Mouse (Mus musculus) G1E (cell line): ENCODE measurements around the gene Zc3h10. TPM values are rescaled to one million over a fixed set of nuclear protein-coding genes. Genes with fewer than 3 reads are reported as not detected.

ENCODE experiments used
- ATAC-seq: 2 replicates; pipeline ENCODE4 v1.8.0; 2016; ENCODE audit warnings: mild to moderate bottlenecking; ENCODE audit not compliant: insufficient number of reproducible peaks, poor library complexity, low FRiP score, severe bottlenecking; ENCODE audit errors: extremely low read depth
- DNase-seq: peaks from one replicate; pipeline ENCODE4 v3.0.0; 2012; ENCODE audit warnings: low spot score
- H3K27me3 ChIP-seq: 2 replicates; pipeline ENCODE4 v1.6.1; 2012; ENCODE audit warnings: mild to moderate bottlenecking, low read length, inconsistent platforms; ENCODE audit not compliant: insufficient read depth
- H3K36me3 ChIP-seq: replicated peaks from 2 replicates; pipeline ENCODE3; 2012; ENCODE audit warnings: mild to moderate bottlenecking, inconsistent platforms
- H3K4me1 ChIP-seq: 2 replicates; pipeline ENCODE4 v1.6.1; 2012; ENCODE audit warnings: low read depth, low read length, inconsistent platforms, mixed read lengths; ENCODE audit not compliant: insufficient read depth
- H3K4me3 ChIP-seq: 2 replicates; pipeline ENCODE4 v1.5.1; 2012; ENCODE audit warnings: low read depth, mild to moderate bottlenecking, inconsistent platforms, low read length, moderate library complexity, mixed read lengths
- H3K9me3 ChIP-seq: replicated peaks from 2 replicates; pipeline ENCODE4 v1.6.1; 2012; ENCODE audit warnings: inconsistent platforms
- CTCF ChIP-seq: IDR thresholded peaks from 2 replicates; pipeline ENCODE4 v1.5.1; 2012; ENCODE audit warnings: low read depth, low read length, inconsistent platforms, mixed read lengths
- GATA1 ChIP-seq: IDR thresholded peaks from 2 replicates; pipeline ENCODE4 v1.6.1; 2012; ENCODE audit warnings: borderline replicate concordance, low read length, inconsistent platforms, mixed read lengths
- GATA2 ChIP-seq: IDR thresholded peaks from 2 replicates; pipeline ENCODE4 v1.6.1; 2012; ENCODE audit warnings: low read depth, low read length, inconsistent platforms, borderline replicate concordance
- POLR2AphosphoS5 ChIP-seq: IDR thresholded peaks from 2 replicates; pipeline ENCODE4 v1.6.1; 2012; ENCODE audit warnings: low read depth, low read length, inconsistent platforms; ENCODE audit not compliant: insufficient replicate concordance
- TAL1 ChIP-seq: conservative IDR thresholded peaks from 2 replicates; pipeline ENCODE4 v1.6.1; 2012; ENCODE audit warnings: low read depth, low read length, inconsistent platforms, mixed read lengths
- polyA plus RNA-seq: library from polyadenylated mRNA; stranded (reverse); fragments of >175 nt; gene quantifications from 2 replicates; pipeline ENCODE4 v1.2.3, GENCODE M21; 2012
- total RNA-seq, 2 experiments: library from RNA; stranded (forward) in 1 of 2; stranded (reverse) in 1 of 2; fragments of 200-1000 nt in 1 of 2; fragments of >200 nt in 1 of 2; fragmentation: Nextera tagmentation in 1 of 2; gene quantifications; 2 replicates each; pipeline ENCODE4 v1.2.3; 2014 to 2017

Gene Zc3h10
- total and polyA plus RNA-seq, 3 experiments = 7.2 to 21.1 (median 12.0) TPM

- Histone ChIP-seq H3K36me3 (peaks cover 44% of the 10 kb centered on the region), H3K4me3 (no peak overlapping the region), H3K4me1 (peaks cover 69% of the 10 kb centered on the region), H3K27me3 (no peaks in the 10 kb centered on the region), H3K9me3 (0 out of 2 replicates have a peak, but pooled peaks cover 4% of the 10 kb centered on the region)
- ATAC-seq (no peak), DNase-seq (no peak)
- TF ChIP-seq POLR2AphosphoS5 = no peak
- TF ChIP-seq GATA1 = no peak
- no peak for TF ChIP-seq CTCF
- no peak for TF ChIP-seq GATA2
- TF ChIP-seq TAL1 = no peak
These were observed 45.2 kb downstream of the Zc3h10 start for GRCm38 (mm10) chr10:128502341-128502740.

GRCm38 (mm10) chr10:128499116-128499671, 48.4 kb downstream of the Zc3h10 start:
- TF ChIP-seq GATA1 = no peak
- TF ChIP-seq GATA2 = no peak
- no peak for TF ChIP-seq CTCF
- TF ChIP-seq POLR2AphosphoS5 = no peak
- no peak for TF ChIP-seq TAL1
- Histone ChIP-seq H3K36me3 (peaks cover 42% of the 10 kb centered on the region), H3K9me3 (no peaks in the 10 kb centered on the region), H3K4me1 (peaks cover 77% of the 10 kb centered on the region), H3K27me3 (no peaks in the 10 kb centered on the region), H3K4me3 (peak overlapping the region; percentile 72)
- ATAC-seq (no peak), DNase-seq (no peak)

GRCm38 (mm10) chr10:128498590-128498989, 49.0 kb downstream of the Zc3h10 start, which contains the start of gene Myl6b:
Myl6b (minus strand) TSS chr10:128498685.
- TF ChIP-seq CTCF = no peak
- TF ChIP-seq POLR2AphosphoS5 = no peak
- no peak for TF ChIP-seq GATA2
- TF ChIP-seq TAL1 = no peak
- no peak for TF ChIP-seq GATA1
- Histone ChIP-seq H3K36me3 (peaks cover 40% of the 10 kb centered on the region), H3K4me1 (peaks cover 71% of the 10 kb centered on the region), H3K27me3 (no peaks in the 10 kb centered on the region), H3K9me3 (no peaks in the 10 kb centered on the region), H3K4me3 (peak within 1 kb of the TSS; percentile 72)
- DNase-seq = peak; percentile 95
- ATAC-seq = peak; percentile 90

GRCm38 (mm10) chr10:128497134-128497737, 50.3 kb downstream of the Zc3h10 start:
- H3K36me3 ChIP-seq = peaks cover 35% of the 10 kb centered on the region
- DNase-seq = no peak
- H3K27me3 ChIP-seq = no peaks in the 10 kb centered on the region
- peak overlapping the region; percentile 46; the same call in 1 of the 2 replicates for H3K4me3 ChIP-seq
- TF ChIP-seq GATA2 = no peak
- TF ChIP-seq CTCF = no peak
- TF ChIP-seq TAL1 = no peak
- TF ChIP-seq GATA1 = no peak
- no peak for TF ChIP-seq POLR2AphosphoS5
- peaks cover 69% of the 10 kb centered on the region for H3K4me1 ChIP-seq
- no peaks in the 10 kb centered on the region for H3K9me3 ChIP-seq
- no peak for ATAC-seq

GRCm38 (mm10) chr10:128496509-128497077, 51.0 kb downstream of the Zc3h10 start:
- no peak overlapping the region; the same call in 1 of the 2 replicates for H3K4me3 ChIP-seq
- no peak for ATAC-seq
- no peak for DNase-seq
- peaks cover 36% of the 10 kb centered on the region for H3K36me3 ChIP-seq
- H3K4me1 ChIP-seq = peaks cover 69% of the 10 kb centered on the region
- TF ChIP-seq POLR2AphosphoS5 = no peak
- TF ChIP-seq GATA2 = no peak
- TF ChIP-seq GATA1 = no peak
- no peak for TF ChIP-seq TAL1
- TF ChIP-seq CTCF = no peak
- H3K9me3 ChIP-seq = no peaks in the 10 kb centered on the region
- no peaks in the 10 kb centered on the region for H3K27me3 ChIP-seq

GRCm38 (mm10) chr10:128495903-128496302, 51.7 kb downstream of the Zc3h10 start:
- Histone ChIP-seq H3K4me3 (no peak overlapping the region; the same call in 1 of the 2 replicates), H3K9me3 (no peaks in the 10 kb centered on the region), H3K27me3 (no peaks in the 10 kb centered on the region), H3K36me3 (peaks cover 40% of the 10 kb centered on the region), H3K4me1 (peaks cover 76% of the 10 kb centered on the region)
- TF ChIP-seq GATA2 (no peak), CTCF (no peak), POLR2AphosphoS5 (no peak)
- DNase-seq (no peak), ATAC-seq (no peak)
